Mouse (Mus musculus): ENCODE data around the gene Prkn.
"Not testable (repeated sequence)": the region's sequence is repeated elsewhere in the genome, so short reads cannot be mapped to it uniquely, and the experiment has no call there.

Prkn gene

DNA sequence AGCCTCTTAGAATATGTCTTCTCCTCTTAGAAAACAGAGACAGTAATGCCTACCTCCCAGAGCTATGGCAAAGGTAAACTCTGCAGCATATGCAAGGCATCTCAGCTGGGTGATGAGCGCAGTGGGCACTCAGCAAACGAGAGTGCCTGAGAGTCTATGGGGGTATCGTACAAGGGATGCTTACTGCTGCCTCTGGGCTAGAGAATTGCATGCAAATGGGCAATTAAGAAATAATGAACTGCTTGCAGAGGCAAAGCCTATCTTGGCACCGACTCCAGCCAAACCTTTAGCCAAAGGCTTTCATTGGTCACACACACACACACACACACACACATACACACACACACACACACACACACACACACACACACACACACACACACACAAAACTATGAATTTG, 290.7 kb downstream of the Prkn start:
- no peak for DNase-seq (ENCODE audit: low read depth)

DNA sequence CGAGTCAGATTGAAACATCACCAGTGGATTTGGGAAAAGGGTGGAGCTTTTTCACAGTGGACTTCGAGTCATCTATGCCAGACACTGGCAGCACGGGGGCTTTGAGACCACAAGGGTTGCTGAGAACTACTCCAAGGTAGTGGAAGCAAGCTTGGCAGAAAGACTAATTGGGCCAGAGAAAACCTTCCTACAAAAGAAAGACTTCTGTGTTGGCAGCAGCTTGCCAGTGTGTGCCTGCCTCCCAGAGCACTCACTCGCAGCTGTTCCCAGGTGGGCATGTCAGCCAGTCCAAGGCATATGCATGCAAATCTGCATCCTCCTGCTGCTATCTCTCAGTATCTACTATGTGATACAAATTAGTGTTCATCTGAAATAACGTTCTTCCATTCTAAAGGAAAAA, 302.1 kb downstream of the Prkn start:
- no peak for DNase-seq (ENCODE audit: low read depth)

DNA sequence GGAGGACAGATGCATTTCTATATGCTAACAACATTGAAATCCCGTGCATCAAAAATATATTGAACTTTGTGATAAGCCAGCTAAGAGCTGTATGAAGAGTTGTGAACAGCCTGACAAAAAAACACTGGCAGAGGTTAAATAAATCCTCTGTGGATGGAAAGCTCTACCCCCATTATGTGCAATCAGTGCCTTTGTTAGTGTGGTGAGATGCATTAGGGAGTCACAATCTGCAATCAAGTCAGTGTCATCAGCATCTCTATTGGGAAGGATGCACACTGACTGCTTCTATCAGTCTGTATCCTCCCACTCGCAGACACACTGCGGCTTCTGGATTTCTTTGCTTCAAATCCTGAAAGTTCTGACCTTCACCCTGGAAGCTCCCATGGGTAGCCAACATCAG, 315.9 kb downstream of the Prkn start:
- DNase-seq (ENCODE audit: low read depth): no peak

DNA sequence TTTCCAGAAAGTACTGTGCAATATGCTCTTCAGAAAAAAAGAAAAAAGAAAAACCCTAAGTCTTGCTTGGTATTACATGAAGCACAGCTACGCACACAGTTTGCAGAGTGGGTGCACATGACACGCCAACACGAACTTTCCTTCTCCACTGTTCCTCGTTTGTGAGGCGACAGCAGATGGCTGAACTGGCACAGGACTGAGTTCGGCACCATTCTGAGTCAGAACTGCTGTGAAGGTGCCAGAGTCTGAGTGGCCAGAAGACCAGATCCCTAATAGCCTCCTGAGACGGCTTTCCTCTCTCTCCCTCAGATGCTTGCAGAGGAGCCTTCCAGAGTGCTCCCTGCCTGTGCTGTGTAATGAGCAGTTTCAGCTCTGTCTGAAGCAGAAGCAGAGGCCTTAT, 317.4 kb downstream of the Prkn start:
- no peak for DNase-seq (ENCODE audit: low read depth)

DNA sequence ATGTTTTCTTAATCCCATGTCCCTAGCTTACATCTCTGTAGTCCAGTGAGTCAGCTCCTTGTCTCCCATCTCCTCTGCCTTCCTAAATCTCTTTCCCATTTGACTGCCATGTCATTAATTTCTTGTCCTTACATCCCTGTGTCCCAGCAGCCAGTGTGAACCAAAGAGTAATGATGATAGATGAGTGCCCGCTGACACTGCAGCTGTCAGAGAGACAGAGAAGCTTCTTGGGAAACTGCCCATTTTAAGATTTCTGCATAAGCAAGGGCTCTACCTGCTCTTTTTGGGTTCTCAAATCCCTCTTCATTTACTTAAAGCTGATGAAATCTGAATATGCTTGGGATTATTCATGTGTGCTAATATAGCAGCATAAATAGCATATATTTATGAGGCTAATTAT, 321.3 kb downstream of the Prkn start:
- no peak for DNase-seq (ENCODE audit: low read depth)

GRCm38 (mm10) chr17:11162770-11163169, 322.6 kb downstream of the Prkn start:
- DNase-seq (ENCODE audit: low read depth): no peak

- DNase-seq (ENCODE audit: low read depth): no peak
Observed at GRCm38 (mm10) chr17:11187356-11187755, 347.2 kb downstream of the Prkn start.

- DNase-seq (ENCODE audit: low read depth): no peak
Observed at GRCm38 (mm10) chr17:11188494-11188893, 348.3 kb downstream of the Prkn start.

GRCm38 (mm10) chr17:11190306-11190705, 350.1 kb downstream of the Prkn start:
- no peak for DNase-seq (ENCODE audit: low read depth)

GRCm38 (mm10) chr17:11198134-11198533, 357.9 kb downstream of the Prkn start:
- DNase-seq (ENCODE audit: low read depth): no peak

GRCm38 (mm10) chr17:11209063-11209462, 368.9 kb downstream of the Prkn start:
- DNase-seq (ENCODE audit: low read depth): not testable (repeated sequence)

DNA sequence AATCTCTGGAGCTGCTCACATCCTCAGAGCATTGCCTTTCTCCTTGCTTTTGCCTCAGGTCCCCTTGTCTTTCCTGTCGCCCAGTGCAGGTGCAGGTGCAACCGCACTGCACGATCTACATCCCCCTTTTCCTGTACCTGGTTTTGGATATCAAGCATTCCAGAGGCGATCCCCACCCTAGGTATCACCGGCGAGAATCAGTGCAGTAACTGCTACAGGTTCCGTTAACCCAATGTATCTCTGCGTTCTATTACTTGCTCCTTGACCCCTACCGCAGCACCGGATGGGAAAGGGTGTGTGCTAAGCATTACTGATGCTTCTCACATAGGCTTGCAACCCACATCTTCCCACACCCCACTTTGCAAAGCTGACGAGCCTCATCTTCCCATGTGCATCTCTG, 370.8 kb downstream of the Prkn start:
- no peak for DNase-seq (ENCODE audit: low read depth)

- DNase-seq (ENCODE audit: low read depth): no peak
Observed at GRCm38 (mm10) chr17:11211591-11211990, 371.4 kb downstream of the Prkn start.

DNA sequence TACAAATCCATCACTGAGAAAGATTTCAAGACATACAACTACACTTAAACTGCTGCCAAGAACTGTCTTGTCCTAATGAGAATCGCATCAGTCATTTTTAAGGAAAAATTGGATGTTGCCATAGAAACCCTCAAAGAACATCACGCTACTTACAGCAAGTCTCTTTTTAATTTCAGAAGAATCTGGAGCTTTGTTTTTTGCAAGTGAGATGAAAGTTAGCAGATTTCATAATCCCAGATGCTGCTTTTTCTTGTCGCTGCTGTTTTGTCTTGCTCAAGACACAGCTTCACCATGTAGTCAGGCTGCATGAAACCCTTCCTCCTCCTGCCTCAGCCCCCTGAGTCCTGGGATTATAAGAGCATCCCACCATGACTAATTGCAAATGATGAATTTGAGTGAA, 373.5 kb downstream of the Prkn start:
- no peak for DNase-seq (ENCODE audit: low read depth)

- no peak for DNase-seq (ENCODE audit: low read depth)
Observed at GRCm38 (mm10) chr17:11229011-11229410, 388.8 kb downstream of the Prkn start.

DNA sequence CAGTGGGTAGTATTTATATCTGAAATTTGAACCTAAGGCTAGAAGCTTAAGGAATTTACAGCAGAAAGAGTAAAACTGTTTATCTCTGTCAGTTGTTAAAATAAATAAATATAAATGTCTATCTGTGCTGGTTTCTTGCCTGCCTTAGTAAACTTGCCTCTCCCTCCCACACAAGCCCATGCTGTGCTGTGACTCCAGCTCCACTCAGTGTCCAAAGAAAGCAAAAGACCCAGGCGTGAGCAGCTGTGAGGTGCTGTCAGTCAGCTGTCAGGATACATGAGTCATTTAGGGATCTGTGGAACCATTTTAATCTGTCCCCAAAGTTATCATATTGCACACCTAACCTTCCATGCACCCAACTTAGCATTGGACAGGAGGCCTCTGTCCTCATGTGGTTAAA, 389.2 kb downstream of the Prkn start:
- DNase-seq (ENCODE audit: low read depth): no peak

- DNase-seq (ENCODE audit: low read depth): no peak
Observed at GRCm38 (mm10) chr17:11230604-11231395, 390.6 kb downstream of the Prkn start.

DNA sequence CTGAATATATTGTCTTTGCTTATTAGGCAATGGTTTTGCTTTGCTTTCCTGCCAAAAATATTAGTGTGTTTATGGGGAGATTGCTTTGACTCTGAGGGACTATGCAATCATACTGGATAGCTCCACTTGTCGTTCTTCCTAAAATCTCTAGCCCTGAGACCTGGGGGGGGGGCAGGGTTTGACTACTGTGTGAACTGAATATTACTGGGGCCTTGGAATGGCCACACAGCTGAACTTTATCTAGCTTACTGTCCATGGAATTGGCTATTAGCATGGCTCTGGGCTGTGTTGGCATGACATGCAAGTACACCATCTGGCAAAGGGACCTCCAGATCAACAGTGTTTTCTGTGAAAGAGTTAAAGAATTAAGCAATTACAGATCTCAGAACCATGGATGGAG, 395.1 kb downstream of the Prkn start:
- DNase-seq (ENCODE audit: low read depth): no peak

GRCm38 (mm10) chr17:11245040-11245439, 404.9 kb downstream of the Prkn start:
- no peak for DNase-seq (ENCODE audit: low read depth)

- DNase-seq (ENCODE audit: low read depth): no peak
Observed at GRCm38 (mm10) chr17:11249216-11249615, 409.0 kb downstream of the Prkn start.

DNA sequence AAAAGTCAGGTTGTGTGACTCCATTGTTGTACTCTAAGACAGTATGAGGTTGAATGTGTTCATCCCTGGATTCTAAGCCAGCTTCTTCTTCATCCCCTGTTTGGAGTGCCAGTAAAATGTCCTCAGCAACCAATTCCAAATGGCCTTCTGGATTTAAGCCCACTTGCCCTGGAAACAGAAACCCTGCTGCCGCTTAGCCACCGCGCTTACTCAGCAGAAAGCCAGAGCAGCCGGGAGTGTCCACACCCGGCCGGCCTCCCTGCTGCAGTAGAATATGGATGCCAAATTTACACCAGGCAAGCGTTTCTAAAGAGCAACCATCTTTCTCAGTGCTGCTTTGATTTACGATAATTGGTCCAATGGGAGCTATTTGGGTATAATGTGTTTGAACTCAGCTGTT, 420.5 kb downstream of the Prkn start:
- DNase-seq (ENCODE audit: low read depth): no peak

DNA sequence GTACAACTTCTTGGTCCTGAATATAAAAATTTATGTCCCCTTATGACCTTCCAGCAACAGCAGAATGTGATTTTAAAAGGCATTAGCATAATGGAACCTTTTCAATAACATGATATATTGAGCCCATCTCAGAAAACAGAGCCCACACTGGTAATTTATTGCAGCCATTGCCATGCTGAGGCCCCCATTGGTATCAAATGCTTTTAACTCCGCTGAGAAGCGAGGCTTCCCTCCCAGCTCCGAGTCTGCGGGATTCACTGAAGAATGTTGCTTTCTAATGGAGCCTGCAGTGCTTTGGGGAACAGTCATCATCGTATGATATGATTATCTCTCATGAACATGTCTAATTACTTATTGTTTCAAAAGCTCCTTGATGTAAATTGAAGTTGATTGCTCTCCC, 421.5 kb downstream of the Prkn start:
- DNase-seq (ENCODE audit: low read depth): no peak

- no peak for DNase-seq (ENCODE audit: low read depth)
Observed at GRCm38 (mm10) chr17:11267951-11268350, 427.8 kb downstream of the Prkn start.

DNA sequence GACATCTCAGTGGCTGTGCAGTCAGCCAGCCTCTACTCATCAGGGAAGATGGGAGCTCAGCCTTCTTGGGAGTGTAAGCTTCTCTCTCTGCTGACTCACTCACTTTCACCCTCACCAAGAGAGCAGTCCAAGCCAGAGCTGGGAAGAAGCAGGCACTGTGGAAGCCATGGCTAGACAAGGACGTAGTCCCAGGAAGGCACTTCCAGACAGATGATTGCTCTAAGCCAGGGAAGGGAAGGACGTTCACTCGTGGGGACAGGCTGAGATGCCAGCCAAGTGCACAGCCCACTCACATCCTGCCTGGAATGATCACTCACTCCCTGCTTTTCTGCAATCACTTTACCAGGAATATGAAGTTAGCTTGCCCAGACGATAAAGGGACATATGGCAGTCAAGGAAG, 430.0 kb downstream of the Prkn start:
- DNase-seq (ENCODE audit: low read depth): no peak
